Mouse (Mus musculus) C3H10T1/2 (cell line): ENCODE results near the gene Polr3a. TPM values are rescaled to one million over a fixed set of nuclear protein-coding genes. Genes with fewer than 3 reads are reported as not detected.

Experiments
- polyA plus RNA-seq, 2 experiments: library from polyadenylated mRNA; unstranded; fragments of >200 nt; fragmentation: generic; extraction: Trizol; gene quantifications; one replicate each; pipeline ENCODE4 v1.2.1; 2012; ENCODE audit warnings: missing spikeins in 2 of 2

Polr3a gene
- polyA plus RNA-seq = 1 to 10 TPM; 3.8 to 6.2 TPM

GRCm38 (mm10) chr14:24486773-24487227, at the start of gene Polr3a, which contains the start of gene Rps24:
TSS of gene Polr3a (minus strand) at chr14:24487058.
TSS of gene Rps24 (plus strand) at chr14:24487125.

Other genes starting within 250 kb of the Polr3a start
- gene Dlg5, start 241.1 kb downstream of the Polr3a start, polyA plus RNA-seq = 10 to 100 TPM; 19.1 to 33.3 TPM
- gene E330034G19Rik, start 193.8 kb downstream of the Polr3a start, polyA plus RNA-seq = under 1 TPM in 1 of 2 experiments, not detected in 1; 0.02 TPM
- gene Rps24, start 67 bp upstream of the Polr3a start, polyA plus RNA-seq = 1,000 to 10,000 TPM in 1 of 2 experiments, 100 to 1,000 TPM in 1; 595 to 3,865 TPM